Mouse (Mus musculus) hindbrain, embryonic 10.5 days (tissue): ENCODE data around the gene Ubxn4. TPM values are rescaled to one million over a fixed set of nuclear protein-coding genes. Genes with fewer than 3 reads are reported as not detected.
"Not testable (repeated sequence)": the region's sequence is repeated elsewhere in the genome, so short reads cannot be mapped to it uniquely, and the experiment has no call there.

Source experiments
- DNase-seq: peaks from one replicate; pipeline ENCODE4 v3.0.0-alpha.2; 2017; ENCODE audit warnings: low spot score
- H3K27ac ChIP-seq: fragments of 300-500 bp; sonication (generic); 2 replicates; pipeline ENCODE4 v1.5.1; 2016; ENCODE audit warnings: mild to moderate bottlenecking, moderate library complexity
- H3K27me3 ChIP-seq: fragments of 300-500 bp; sonication (generic); 2 replicates; pipeline ENCODE4 v1.6.1; 2016; ENCODE audit warnings: mild to moderate bottlenecking; ENCODE audit not compliant: poor library complexity, insufficient read depth, severe bottlenecking
- H3K36me3 ChIP-seq: fragments of 300-500 bp; sonication (generic); 2 replicates; pipeline ENCODE4 v1.6.1; 2016; ENCODE audit warnings: mild to moderate bottlenecking, moderate library complexity
- H3K4me1 ChIP-seq: fragments of 300-500 bp; sonication (generic); replicated peaks from 2 replicates; pipeline ENCODE4 v1.6.1; 2016; ENCODE audit warnings: mild to moderate bottlenecking
- H3K4me3 ChIP-seq: fragments of 300-500 bp; sonication (generic); 2 replicates; pipeline ENCODE4 v1.5.1; 2016; ENCODE audit warnings: mild to moderate bottlenecking, moderate library complexity
- H3K9me3 ChIP-seq: fragments of 300-500 bp; sonication (generic); 2 replicates; pipeline ENCODE4 v1.6.1; 2016; ENCODE audit warnings: mild to moderate bottlenecking, moderate library complexity
- whole genome bisulfite sequencing: fragments of 180-500 bp; shearing (Covaris S2); methylation state at CpG from one replicate; pipeline ENCODE4 v1.1.7; 2016; 5-methylcytosine and 5-hydroxymethylcytosine counted together
- polyA plus RNA-seq: library from polyadenylated mRNA; unstranded; fragments of >200 nt; fragmentation: Nextera tagmentation; extraction: Ambion mirVana; gene quantifications from 2 replicates; pipeline ENCODE4 v1.2.1, GENCODE M21; 2016

Gene Ubxn4
- 57.8 and 58.4 TPM in 2 replicates for polyA plus RNA-seq

GRCm38 (mm10) chr1:128243627-128243995 is at the start of gene Ubxn4:
Gene Ubxn4, plus strand, starts transcription at chr1:128243964.
- Histone ChIP-seq H3K4me1 (peaks cover 23% of the 10 kb centered on the region), H3K27ac (peak within 1 kb of the TSS; percentile 95), H3K27me3 (no peaks in the 10 kb centered on the region), H3K4me3 (peak within 1 kb of the TSS; percentile 87), H3K9me3 (no peaks in the 10 kb centered on the region), H3K36me3 (peaks cover 12% of the 10 kb centered on the region; the same call in 1 of the 2 replicates)
- DNase-seq = no peak
- 12% methylated on average over 10 of the region's 10 CpGs for WGBS

GRCm38 (mm10) chr1:128194011-128194410 is 49.8 kb upstream of the Ubxn4 start:
- Histone ChIP-seq H3K27ac (no peak overlapping the region), H3K27me3 (no peaks in the 10 kb centered on the region), H3K36me3 (peaks cover 67% of the 10 kb centered on the region), H3K9me3 (no peaks in the 10 kb centered on the region), H3K4me1 (no peaks in the 10 kb centered on the region), H3K4me3 (no peak overlapping the region)
- DNase-seq = no peak
- WGBS = 72% methylated on average over 2 of the region's 2 CpGs

DNA sequence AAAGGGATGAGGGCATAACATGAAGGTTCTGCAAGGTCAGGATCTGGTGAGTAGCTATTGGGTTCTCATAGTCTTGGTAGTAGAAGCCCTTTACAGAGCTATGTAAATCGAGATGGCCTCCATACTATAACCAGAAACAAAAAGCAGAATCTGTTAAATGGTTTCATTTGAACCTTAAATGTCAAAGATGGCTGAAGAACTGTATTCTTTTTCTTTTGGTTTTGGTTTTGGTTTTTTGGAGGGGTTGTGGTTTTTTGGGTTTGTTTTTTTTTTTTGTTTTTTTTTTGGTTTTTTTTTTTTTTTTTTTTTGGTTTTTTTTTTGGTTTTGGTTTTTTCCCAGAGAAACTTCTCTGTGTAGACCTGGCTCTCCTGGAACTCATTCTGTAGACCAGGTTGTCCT is 46.4 kb upstream of the Ubxn4 start:
- Histone ChIP-seq H3K36me3 (peaks cover 67% of the 10 kb centered on the region), H3K9me3 (no peaks in the 10 kb centered on the region), H3K27me3 (no peaks in the 10 kb centered on the region), H3K4me3 (no peak overlapping the region), H3K4me1 (no peaks in the 10 kb centered on the region), H3K27ac (no peak overlapping the region)
- 92% methylated on average over 1 of the region's 1 CpGs for WGBS
- DNase-seq = no peak

DNA sequence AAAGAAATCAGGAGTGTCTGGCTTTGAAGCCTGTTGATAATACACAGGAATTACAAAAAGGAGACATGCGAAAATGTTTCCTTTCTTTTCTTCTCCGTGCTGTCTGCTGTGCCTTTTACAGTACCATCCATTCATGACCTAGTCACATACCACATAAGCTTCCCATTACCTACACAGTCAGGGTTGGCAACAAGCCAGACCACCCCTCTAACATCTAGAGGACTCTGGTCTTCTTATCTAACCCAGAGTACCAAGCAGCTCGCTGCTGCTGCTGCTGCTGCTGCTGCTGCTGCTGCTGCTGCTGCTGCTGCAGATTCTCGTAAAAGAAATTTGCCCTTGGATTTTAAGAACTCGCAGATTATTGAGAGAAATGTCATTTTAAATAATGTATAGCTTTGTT is 30.5 kb upstream of the Ubxn4 start:
- H3K4me3 ChIP-seq = no peak overlapping the region
- no peaks in the 10 kb centered on the region for H3K9me3 ChIP-seq
- H3K36me3 ChIP-seq = peaks cover 73% of the 10 kb centered on the region
- no peaks in the 10 kb centered on the region for H3K4me1 ChIP-seq
- H3K27me3 ChIP-seq = no peaks in the 10 kb centered on the region
- no peak for DNase-seq
- 88% methylated on average over 5 of the region's 5 CpGs for WGBS
- H3K27ac ChIP-seq = no peak overlapping the region

DNA sequence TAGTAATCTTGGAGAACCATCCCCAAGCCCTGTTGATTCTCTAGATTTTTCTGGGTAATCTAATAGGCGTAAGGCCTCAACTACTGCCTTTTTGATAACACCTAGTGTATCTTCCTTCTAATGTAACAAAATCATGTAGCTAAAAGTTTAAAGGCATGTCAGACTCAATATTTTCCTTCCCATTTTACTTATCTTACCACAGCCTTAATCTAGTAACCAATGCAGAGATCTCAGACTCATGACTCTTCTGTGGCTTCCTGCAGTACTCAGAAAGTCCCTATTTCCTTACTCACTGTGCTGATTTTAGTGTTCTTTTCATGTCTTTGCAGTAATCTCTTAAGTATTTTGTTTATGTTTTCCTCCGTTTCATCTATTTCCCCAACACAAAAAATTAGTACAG is 21.9 kb upstream of the Ubxn4 start:
- no peak for DNase-seq
- H3K36me3 ChIP-seq = peaks cover 66% of the 10 kb centered on the region
- H3K27ac ChIP-seq = no peak overlapping the region
- no peaks in the 10 kb centered on the region for H3K4me1 ChIP-seq
- no peak overlapping the region for H3K4me3 ChIP-seq
- H3K9me3 ChIP-seq = no peaks in the 10 kb centered on the region
- 95% methylated on average over 2 of the region's 2 CpGs for WGBS
- H3K27me3 ChIP-seq = no peaks in the 10 kb centered on the region

- no peak for DNase-seq
- no peak overlapping the region for H3K27ac ChIP-seq
- peaks cover 67% of the 10 kb centered on the region for H3K36me3 ChIP-seq
- no peaks in the 10 kb centered on the region for H3K9me3 ChIP-seq
- H3K4me1 ChIP-seq = no peaks in the 10 kb centered on the region
- WGBS = 81% methylated on average over 1 of the region's 1 CpGs
- no peaks in the 10 kb centered on the region for H3K27me3 ChIP-seq
- no peak overlapping the region for H3K4me3 ChIP-seq
Measured at GRCm38 (mm10) chr1:128223304-128223703, 20.5 kb upstream of the Ubxn4 start.

GRCm38 (mm10) chr1:128235181-128235580 is 8.6 kb upstream of the Ubxn4 start:
- Histone ChIP-seq H3K36me3 (peaks cover 90% of the 10 kb centered on the region), H3K9me3 (no peaks in the 10 kb centered on the region), H3K27ac (no peak overlapping the region), H3K4me3 (no peak overlapping the region), H3K4me1 (no peaks in the 10 kb centered on the region), H3K27me3 (no peaks in the 10 kb centered on the region)
- DNase-seq = no peak
- WGBS = 95% methylated on average over 4 of the region's 4 CpGs

GRCm38 (mm10) chr1:128243996-128244726 is 397 bp downstream of the Ubxn4 start:
- WGBS = under 1% methylated on average over 71 of the region's 71 CpGs
- peak overlapping the region; percentile 95 for H3K27ac ChIP-seq
- peaks cover 8% of the 10 kb centered on the region; the same call in 1 of the 2 replicates for H3K36me3 ChIP-seq
- peaks cover 23% of the 10 kb centered on the region for H3K4me1 ChIP-seq
- DNase-seq = peak; percentile 98
- H3K9me3 ChIP-seq = no peaks in the 10 kb centered on the region
- H3K4me3 ChIP-seq = peak overlapping the region; percentile 87
- no peaks in the 10 kb centered on the region for H3K27me3 ChIP-seq

- Histone ChIP-seq H3K36me3 (peaks cover 6% of the 10 kb centered on the region), H3K27me3 (no peaks in the 10 kb centered on the region), H3K4me3 (peak overlapping the region; percentile 87), H3K27ac (peak overlapping the region; percentile 95), H3K4me1 (peaks cover 23% of the 10 kb centered on the region), H3K9me3 (no peaks in the 10 kb centered on the region)
- WGBS = 2% methylated on average over 19 of the region's 19 CpGs
- peak; percentile 62 for DNase-seq
Measured at GRCm38 (mm10) chr1:128244727-128245355, 1.1 kb downstream of the Ubxn4 start.

DNA sequence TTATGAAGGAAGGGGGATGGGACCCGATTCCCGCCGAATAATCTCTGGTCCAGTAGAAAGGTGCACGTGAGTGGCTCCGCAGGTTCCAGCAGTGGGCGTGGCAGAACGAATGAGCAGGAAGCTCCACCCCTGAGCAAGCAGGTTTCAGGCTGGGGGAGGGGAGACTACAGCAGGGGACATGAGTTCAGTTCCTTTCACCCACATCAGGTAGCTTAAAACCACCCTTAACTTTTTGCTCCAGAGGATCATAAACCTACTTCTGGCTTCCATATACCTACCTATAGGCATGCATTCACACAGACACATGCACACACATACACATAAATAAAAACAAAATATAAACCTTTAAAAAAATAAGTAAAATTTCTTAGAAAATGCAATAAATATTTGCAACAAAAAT is 23.3 kb downstream of the Ubxn4 start:
- peaks cover 97% of the 10 kb centered on the region for H3K36me3 ChIP-seq
- DNase-seq, H3K27ac ChIP-seq, H3K9me3 ChIP-seq, H3K4me1 ChIP-seq, H3K27me3 ChIP-seq, H3K4me3 ChIP-seq: not testable (repeated sequence)
- 87% methylated on average over 7 of the region's 7 CpGs for WGBS

GRCm38 (mm10) chr1:128270731-128271130 is 27.0 kb downstream of the Ubxn4 start:
- 92% methylated on average over 3 of the region's 3 CpGs for WGBS
- H3K36me3 ChIP-seq = peaks cover 98% of the 10 kb centered on the region
- no peaks in the 10 kb centered on the region for H3K27me3 ChIP-seq
- no peak overlapping the region for H3K27ac ChIP-seq
- H3K4me1 ChIP-seq = no peaks in the 10 kb centered on the region
- DNase-seq = no peak
- no peaks in the 10 kb centered on the region for H3K9me3 ChIP-seq
- no peak overlapping the region for H3K4me3 ChIP-seq

DNA sequence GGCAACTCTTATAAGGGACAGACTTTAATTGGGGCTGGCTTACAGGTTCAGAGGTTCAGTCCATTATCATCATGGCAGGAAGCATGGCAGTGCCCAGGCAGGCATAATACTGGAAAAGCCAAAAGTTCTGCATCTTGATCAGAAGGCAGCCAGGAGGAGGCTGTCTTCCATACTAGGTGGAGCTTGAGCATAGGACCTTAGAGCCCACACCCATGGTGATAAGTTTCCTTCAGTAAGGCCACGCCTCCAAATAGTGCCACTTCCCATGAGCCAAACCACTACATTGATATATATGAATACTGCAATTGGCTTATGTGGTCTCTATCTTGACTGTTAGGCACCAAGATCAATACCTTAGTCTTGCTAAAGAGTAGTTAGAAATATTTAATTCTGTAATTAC is 32.1 kb downstream of the Ubxn4 start:
- 88% methylated on average over 1 of the region's 1 CpGs for WGBS
- DNase-seq = no peak
- Histone ChIP-seq H3K36me3 (peaks cover 98% of the 10 kb centered on the region), H3K4me1 (no peaks in the 10 kb centered on the region), H3K27ac (no peak overlapping the region), H3K27me3 (no peaks in the 10 kb centered on the region), H3K9me3 (no peaks in the 10 kb centered on the region), H3K4me3 (no peak overlapping the region)

GRCm38 (mm10) chr1:128278563-128278962 is 34.8 kb downstream of the Ubxn4 start:
- peaks cover 96% of the 10 kb centered on the region for H3K36me3 ChIP-seq
- 91% methylated on average over 3 of the region's 3 CpGs for WGBS
- no peaks in the 10 kb centered on the region for H3K27me3 ChIP-seq
- no peak overlapping the region for H3K27ac ChIP-seq
- no peak for DNase-seq
- H3K4me1 ChIP-seq = no peaks in the 10 kb centered on the region
- no peak overlapping the region for H3K4me3 ChIP-seq
- H3K9me3 ChIP-seq = no peaks in the 10 kb centered on the region
